In the genomic region with DNA sequence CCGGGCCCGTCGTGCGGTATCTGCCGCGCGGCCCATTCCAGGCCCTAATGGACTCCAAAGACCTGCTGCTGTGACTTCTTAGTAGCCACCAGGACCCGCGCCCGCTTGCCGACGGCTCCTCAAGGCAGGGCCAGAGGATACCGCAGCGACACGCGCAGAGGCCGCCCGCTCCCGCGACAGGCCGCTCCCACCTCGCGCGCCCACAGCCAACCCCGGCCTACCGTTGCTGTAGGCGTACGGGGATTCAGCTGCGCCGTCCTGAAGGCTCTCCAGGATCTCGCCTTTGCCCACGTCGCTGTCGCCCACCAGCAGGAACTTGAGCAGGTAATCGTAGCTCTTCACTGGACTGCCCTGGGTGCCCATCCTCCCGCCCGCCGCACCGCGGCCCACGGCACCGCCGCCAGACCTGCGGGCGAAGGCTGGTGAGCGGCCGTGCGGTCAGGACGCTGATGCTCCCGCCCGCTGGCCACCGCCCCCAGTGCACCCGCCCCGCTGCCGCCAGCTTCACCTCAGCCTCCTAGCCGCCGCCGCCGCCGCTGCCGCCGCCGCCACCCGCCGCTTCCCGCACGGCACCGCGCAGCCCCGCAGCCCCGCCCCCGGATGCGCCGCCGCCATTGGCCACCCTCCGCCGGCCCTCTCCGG, we compare ENCODE assay signal across 8 mouse cellular contexts. TPM values are rescaled to one million over a fixed set of nuclear protein-coding genes. Genes with fewer than 3 reads are reported as not detected.
A peak's percentile ranks its signal among the peaks of the same experiment; 100 is the strongest.
DNase-seq lines count a peak whose midpoint lies in the region; ATAC-seq and TF ChIP-seq lines count a peak whose summit lies in the region.

Gene Rab40c, minus strand, starts transcription at position 584 of the 642 bp plus-strand sequence.

- peak; percentile 33 for DNase-seq in ovary, postnatal 10 days (ENCODE audit: low spot score)
- DNase-seq in ovary, postnatal 36 days (ENCODE audit: low spot score), result no peak
- DNase-seq in adrenal gland, postnatal 14 days, result peak; percentile 78
- peak; percentile 43 for DNase-seq in forebrain, postnatal 0 days
- peak; percentile 52 for DNase-seq in hindbrain, postnatal 0 days (ENCODE audit: low spot score)
- DNase-seq in spleen, adult 12 weeks (ENCODE audit: low spot score), result no peak

- 0 out of 2 replicates have a peak, but pooled peaks cover 3% of the 10 kb centered on the region for H3K36me3 ChIP-seq in forebrain, postnatal 0 days (ENCODE audit: insufficient read depth)
- 0 out of 2 replicates have a peak, but pooled peaks cover 4% of the 10 kb centered on the region for H3K36me3 ChIP-seq in hindbrain, postnatal 0 days (ENCODE audit: insufficient read depth, low read length)
- peaks cover 10% of the 10 kb centered on the region; the same call in 1 of the 2 replicates for H3K36me3 ChIP-seq in liver, embryonic 12.5 days

- H3K27ac ChIP-seq in forebrain, postnatal 0 days (ENCODE audit: low read depth, low read length), result peak within 1 kb of the TSS; percentile 92
- peak within 1 kb of the TSS; percentile 92 for H3K27ac ChIP-seq in hindbrain, postnatal 0 days
- H3K27ac ChIP-seq in liver, embryonic 12.5 days, result peak within 1 kb of the TSS; percentile 94
- H3K27ac ChIP-seq in olfactory bulb, adult 2 months (ENCODE audit: insufficient read depth, low read depth, low read length), result peak within 1 kb of the TSS; percentile 90

- TF ChIP-seq CTCF in forebrain, postnatal 0 days (IDR thresholded peaks at IDR 0.05; ENCODE audit: low read depth), result 0 out of 2 replicates have a peak, but pooled peaks have one; percentile 1
- no peak for TF ChIP-seq CTCF in hindbrain, postnatal 0 days (IDR thresholded peaks at IDR 0.05; ENCODE audit: low read depth)
- TF ChIP-seq CTCF in olfactory bulb, adult 2 months (IDR thresholded peaks at IDR 0.05; ENCODE audit: insufficient read depth, low read depth, low read length), result no peak

- H3K4me2 ChIP-seq in forebrain, postnatal 0 days (ENCODE audit: low read depth), result peak within 1 kb of the TSS; percentile 81
- H3K4me2 ChIP-seq in hindbrain, postnatal 0 days (ENCODE audit: low read depth, low read length), result peak within 1 kb of the TSS; percentile 60
- H3K4me2 ChIP-seq in liver, embryonic 12.5 days, result peak within 1 kb of the TSS; percentile 94

- no peaks in the 10 kb centered on the region for H3K9me3 ChIP-seq in forebrain, postnatal 0 days (ENCODE audit: low read length)
- H3K9me3 ChIP-seq in hindbrain, postnatal 0 days (ENCODE audit: low read length), result no peaks in the 10 kb centered on the region
- no peaks in the 10 kb centered on the region for H3K9me3 ChIP-seq in liver, embryonic 12.5 days (replicated peaks)

- peaks cover 18% of the 10 kb centered on the region; the same call in 1 of the 2 replicates for H3K4me1 ChIP-seq in forebrain, postnatal 0 days (ENCODE audit: insufficient read depth)
- H3K4me1 ChIP-seq in hindbrain, postnatal 0 days (ENCODE audit: insufficient read depth, low read length), result peaks cover 16% of the 10 kb centered on the region
- H3K4me1 ChIP-seq in liver, embryonic 12.5 days, result peaks cover 58% of the 10 kb centered on the region
- peaks cover 10% of the 10 kb centered on the region for H3K4me1 ChIP-seq in olfactory bulb, adult 2 months (ENCODE audit: control insufficient read depth, insufficient read depth, low read length)

- 3% methylated on average over 53 of the region's 78 CpGs for WGBS in forebrain, postnatal 0 days
- whole genome bisulfite sequencing in hindbrain, postnatal 0 days, result under 1% methylated on average over 51 of the region's 78 CpGs
- WGBS in liver, embryonic 12.5 days (ENCODE audit: insufficient replicate concordance), result under 1% methylated on average over 53 of the region's 78 CpGs
- WGBS in olfactory bulb, adult 2 months, result under 1% methylated on average over 68 of the region's 78 CpGs

- peak within 1 kb of the TSS; percentile 81 for H3K9ac ChIP-seq in forebrain, postnatal 0 days
- H3K9ac ChIP-seq in hindbrain, postnatal 0 days (replicated peaks; ENCODE audit: low read length), result peak within 1 kb of the TSS; percentile 85
- H3K9ac ChIP-seq in liver, embryonic 12.5 days, result peak within 1 kb of the TSS; percentile 90

- no peaks in the 10 kb centered on the region for H3K27me3 ChIP-seq in forebrain, postnatal 0 days (ENCODE audit: insufficient read depth, low read length)
- no peaks in the 10 kb centered on the region for H3K27me3 ChIP-seq in hindbrain, postnatal 0 days (ENCODE audit: insufficient read depth, low read length)
- H3K27me3 ChIP-seq in liver, embryonic 12.5 days (replicated peaks), result no peaks in the 10 kb centered on the region

- H3K4me3 ChIP-seq in forebrain, postnatal 0 days (ENCODE audit: low read depth, low read length), result peak within 1 kb of the TSS; percentile 88
- H3K4me3 ChIP-seq in hindbrain, postnatal 0 days (ENCODE audit: low read length), result peak within 1 kb of the TSS; percentile 79
- H3K4me3 ChIP-seq in liver, embryonic 12.5 days, result peak within 1 kb of the TSS; percentile 94
- H3K4me3 ChIP-seq in olfactory bulb, adult 2 months (ENCODE audit: insufficient read depth, low read depth, low read length), result peak within 1 kb of the TSS; percentile 84

- TF ChIP-seq POLR2A in olfactory bulb, adult 2 months (IDR thresholded peaks at IDR 0.05; ENCODE audit: insufficient read depth, low read depth, low read length), result no peak

- ATAC-seq in forebrain, postnatal 0 days, result peak; percentile 82
- ATAC-seq in hindbrain, postnatal 0 days, result peak; percentile 0; the same call in 1 of the 2 replicates
- no peak for ATAC-seq in liver, embryonic 12.5 days

RNA-seq across cellular contexts. Expression of gene Rab40c, which starts in this region (rescaled TPM):
- 19.8 and 20.9 TPM in 2 replicates for total RNA-seq in adrenal gland, postnatal 14 days (2021)
- 30.9 and 31.4 TPM in 2 replicates for total RNA-seq in forebrain, postnatal 0 days (2014; rRNA removed)
- polyA plus RNA-seq in forebrain, postnatal 0 days (2015; fragmentation: Nextera tagmentation; extraction: Ambion mirVana), result 40.3 and 46.1 TPM in 2 replicates
- 33.2 and 39.1 TPM in 2 replicates for total RNA-seq in hindbrain, postnatal 0 days (2014; rRNA removed)
- polyA plus RNA-seq in hindbrain, postnatal 0 days (2015; fragmentation: Nextera tagmentation; extraction: Ambion mirVana), result 34.7 and 35.3 TPM in 2 replicates
- polyA plus RNA-seq in liver, embryonic 12.5 days (2016; fragmentation: Nextera tagmentation; extraction: Ambion mirVana), result 9.9 and 11.8 TPM in 2 replicates
- not detected in 2 replicates for polyA plus RNA-seq in olfactory bulb, adult 2 months (2012; ENCODE audit: insufficient read depth, insufficient read length, low replicate concordance, missing spikeins)

Comparison
In these comparisons a context has a peak if more than half of its experiments do, and no peak if none do; other contexts are left out.
1. RNA of gene Rab40c (polyA plus RNA-seq): 40.3 to 46.1 TPM in forebrain, postnatal 0 days, 34.7 to 35.3 TPM in hindbrain, postnatal 0 days and 9.9 to 11.8 TPM in liver, embryonic 12.5 days; not detected in olfactory bulb, adult 2 months; every median in the first group is over 10 times any median in the second.
2. DNase-seq: peak in ovary, postnatal 10 days (single experiment), adrenal gland, postnatal 14 days (single experiment), forebrain, postnatal 0 days (single experiment) and hindbrain, postnatal 0 days (single experiment); none in ovary, postnatal 36 days (single experiment) and spleen, adult 12 weeks (single experiment).
3. Peak in every context shown above with its lines, with median percentiles within 50 percentile points of each other: H3K27ac ChIP-seq, H3K4me2 ChIP-seq, H3K4me3 ChIP-seq and H3K9ac ChIP-seq.